Mouse (Mus musculus) cerebellum, postnatal 10 days (tissue): ENCODE measurements around the gene Cpne7.

ENCODE experiments used
- DNase-seq, 2 experiments: peaks; one replicate each; pipeline ENCODE4 v3.0.0; 2021; ENCODE audit warnings: mixed read lengths in 2 of 2

Gene Cpne7

DNA sequence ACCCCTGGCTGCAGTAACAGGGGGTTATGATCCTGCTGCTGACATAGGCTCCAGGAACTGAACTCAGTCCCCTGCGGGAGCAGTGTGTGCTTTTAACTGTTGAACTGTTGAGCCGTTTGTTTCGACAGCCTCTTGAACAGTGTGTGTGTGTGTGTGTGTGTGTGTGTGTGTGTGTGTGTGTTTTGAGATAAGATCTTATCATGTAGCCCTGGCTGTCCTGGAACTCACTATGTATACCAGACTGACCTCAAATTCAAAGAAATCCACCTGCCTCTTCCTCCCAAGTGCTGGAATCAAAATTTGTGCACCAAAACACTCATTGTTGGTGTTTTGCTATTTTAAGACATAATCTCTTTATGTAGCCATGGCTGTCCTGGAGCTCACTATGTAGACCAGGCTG, 2.5 kb upstream of the Cpne7 start:
- DNase-seq: no peak

DNA sequence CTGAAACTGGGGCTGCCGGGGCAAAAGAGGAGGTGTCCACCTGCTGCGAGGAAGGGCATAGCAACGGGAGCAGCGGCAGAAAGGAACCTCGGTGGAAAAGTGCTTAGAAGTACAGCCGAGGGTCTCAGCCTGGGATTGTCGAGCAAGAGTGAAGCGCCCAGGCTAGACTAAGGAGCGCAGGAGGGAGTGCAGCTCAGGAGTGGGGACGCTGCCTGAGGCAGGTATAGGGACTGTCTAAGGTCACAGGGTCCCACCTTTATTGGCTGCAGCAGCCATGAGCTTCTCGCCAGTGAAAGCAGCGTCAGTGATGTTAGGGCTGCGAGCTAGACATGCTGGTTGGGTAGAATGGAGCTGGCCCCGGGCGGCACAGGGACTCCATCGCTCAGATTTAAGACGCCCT, 570 bp downstream of the Cpne7 start:
- no peak for DNase-seq

DNA sequence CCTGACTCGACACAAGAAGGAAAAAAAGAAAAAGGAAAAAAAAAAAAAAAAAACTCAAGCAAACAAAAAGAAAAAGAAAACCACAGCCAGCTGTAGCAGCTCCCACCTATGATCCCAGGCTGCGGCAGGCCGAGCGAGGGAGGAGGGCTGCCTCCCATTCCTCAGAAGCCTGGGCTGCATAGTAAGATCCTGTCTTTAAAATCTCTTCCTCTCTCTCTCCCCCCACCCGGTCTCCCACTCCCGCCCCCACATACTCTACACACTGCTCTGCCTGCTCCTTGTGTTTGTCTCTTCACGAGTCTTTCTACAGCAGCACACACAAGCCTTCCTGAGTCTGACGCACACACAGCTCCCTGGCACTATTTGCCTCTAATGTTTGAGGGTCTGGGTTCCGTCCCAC, 4.9 kb downstream of the Cpne7 start:
- DNase-seq: no peak

- DNase-seq: no peak
These were observed 5.5 kb downstream of the Cpne7 start for GRCm38 (mm10) chr8:123122670-123123069.

DNA sequence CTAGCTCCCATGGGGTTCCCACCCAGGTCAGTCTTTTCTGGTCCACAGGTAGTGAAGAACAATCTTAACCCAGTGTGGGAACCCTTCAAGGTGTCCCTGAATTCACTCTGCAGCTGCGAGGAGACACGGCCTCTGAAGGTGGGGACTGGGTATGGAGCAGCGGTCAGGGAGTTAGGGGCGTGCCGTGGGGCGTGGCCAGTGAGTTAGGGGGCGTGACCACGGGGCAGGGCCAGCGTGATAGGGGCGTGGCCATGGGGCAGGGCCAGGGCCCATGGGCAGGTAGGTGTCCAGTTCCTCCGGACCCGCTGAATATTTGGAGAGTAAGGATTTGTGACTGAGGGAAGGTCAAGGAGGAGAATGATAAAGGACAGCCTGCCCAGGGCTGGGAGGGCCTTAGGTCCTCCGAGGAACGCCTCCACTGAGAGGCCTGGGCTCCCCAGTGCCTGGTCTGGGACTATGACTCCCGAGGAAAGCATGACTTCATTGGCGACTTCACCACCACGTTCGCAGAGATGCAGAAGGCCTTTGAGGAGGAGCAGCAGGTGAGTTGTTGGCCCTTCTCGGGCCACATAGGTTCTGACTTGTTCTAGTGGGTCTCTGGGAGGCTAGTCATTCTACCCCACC, 9.1 kb downstream of the Cpne7 start:
- peak in 1 of 2 experiments; percentile 48 for DNase-seq

DNA sequence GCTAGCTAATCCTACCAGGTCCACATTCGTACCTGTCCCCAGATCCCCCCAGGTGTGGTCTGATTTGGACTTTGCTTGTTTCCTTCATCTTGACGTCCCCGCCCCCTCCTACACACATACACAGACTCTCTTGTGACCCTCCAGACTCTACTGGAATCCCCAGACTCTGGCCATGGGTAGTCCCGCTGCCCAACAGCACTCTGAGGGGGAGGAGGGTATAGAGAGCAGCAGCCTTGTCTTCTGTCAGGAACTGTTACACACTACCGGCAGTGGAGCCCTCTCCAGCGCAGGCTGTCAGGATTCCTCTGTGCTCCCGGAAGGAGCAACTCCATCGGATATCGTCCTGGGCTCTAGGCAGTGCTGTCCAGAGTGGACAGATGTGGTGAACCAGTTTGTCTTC, 13.9 kb downstream of the Cpne7 start:
- DNase-seq: no peak

- DNase-seq: no peak
These were observed 15.8 kb downstream of the Cpne7 start for GRCm38 (mm10) chr8:123132953-123133352.

GRCm38 (mm10) chr8:123134149-123134713, 17.1 kb downstream of the Cpne7 start:
- peak; percentile 52 to 54 for DNase-seq

GRCm38 (mm10) chr8:123135406-123135805, 18.2 kb downstream of the Cpne7 start:
- peak; percentile 62 to 68 for DNase-seq

- no peak for DNase-seq
These were observed 18.6 kb downstream of the Cpne7 start for GRCm38 (mm10) chr8:123135806-123136205.

DNA sequence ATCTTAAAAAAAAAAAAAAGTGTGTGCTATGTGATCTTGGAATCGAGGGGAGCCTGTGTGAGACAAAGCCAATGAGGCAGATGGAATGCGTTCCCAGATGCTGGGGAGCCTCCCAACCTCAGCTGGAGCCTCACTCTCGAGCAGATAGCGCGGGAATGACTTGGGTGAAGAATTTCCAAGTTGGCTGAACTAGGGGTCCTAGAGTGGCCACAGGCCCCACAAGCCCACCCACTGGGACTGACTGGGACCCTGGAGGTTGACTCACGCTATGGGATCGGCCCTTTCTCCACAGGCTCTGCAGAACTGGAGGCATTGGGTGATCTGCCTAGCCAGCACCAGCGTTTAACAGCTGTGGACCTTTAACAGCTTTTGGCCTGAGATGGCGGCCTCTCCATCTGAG, 19.1 kb downstream of the Cpne7 start:
- DNase-seq: no peak

GRCm38 (mm10) chr8:123137645-123138077, 20.5 kb downstream of the Cpne7 start:
- peak; percentile 83 to 87 for DNase-seq

DNA sequence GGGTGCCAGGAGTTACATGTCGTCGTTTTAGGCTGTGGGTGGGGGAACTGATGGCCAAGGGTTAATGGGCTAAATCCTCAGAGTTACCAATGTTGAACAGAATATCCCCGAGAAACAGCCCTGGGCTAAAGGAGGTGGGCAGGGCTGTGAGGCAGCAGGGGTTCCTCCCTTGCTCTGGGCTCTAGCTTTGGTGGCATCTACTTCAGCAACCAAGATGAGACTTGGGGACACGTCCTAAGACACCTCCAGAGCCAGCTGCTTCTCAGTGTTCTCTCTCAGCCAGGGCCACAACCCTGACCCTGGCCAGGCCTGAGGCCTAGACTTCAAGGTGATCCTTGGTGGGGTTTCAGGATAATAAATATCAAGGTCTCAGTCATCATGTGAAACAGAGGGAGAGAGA, 21.6 kb downstream of the Cpne7 start:
- DNase-seq: no peak

DNA sequence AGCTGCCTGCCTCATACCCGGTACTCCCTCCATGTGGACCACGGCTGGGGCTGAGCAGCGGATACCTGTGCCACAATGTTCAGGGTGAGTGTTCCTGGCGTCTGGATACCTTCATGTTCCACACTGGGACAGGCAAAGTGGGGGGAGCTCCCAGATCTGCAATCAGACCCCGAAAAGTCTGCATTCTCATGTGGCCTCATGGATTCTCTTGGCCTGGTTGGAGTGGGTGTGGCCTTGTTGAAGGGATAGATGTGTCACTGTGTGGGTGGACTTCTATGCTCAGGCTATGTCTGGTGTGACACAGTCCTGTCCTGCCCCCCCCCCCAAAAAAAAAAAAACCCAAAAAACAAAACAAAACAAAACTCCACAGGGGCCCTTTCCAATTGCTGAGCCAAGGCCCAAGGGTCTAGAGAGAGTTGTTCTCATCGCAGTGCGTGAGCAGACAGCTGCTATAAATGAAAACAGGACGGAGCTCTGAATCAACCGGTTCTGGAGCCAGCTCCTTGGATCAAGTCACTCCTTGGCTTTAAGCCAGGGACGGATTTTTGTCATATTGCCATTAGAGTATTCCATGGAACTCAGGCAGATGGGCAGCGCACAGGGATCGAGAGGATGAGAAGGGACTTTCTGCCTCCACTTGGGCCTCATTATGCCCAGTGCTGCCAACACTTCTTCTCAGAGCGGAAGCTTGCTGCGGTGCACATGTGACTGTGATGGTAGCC, 24.7 kb downstream of the Cpne7 start:
- peak; percentile 96 to 98 for DNase-seq

DNA sequence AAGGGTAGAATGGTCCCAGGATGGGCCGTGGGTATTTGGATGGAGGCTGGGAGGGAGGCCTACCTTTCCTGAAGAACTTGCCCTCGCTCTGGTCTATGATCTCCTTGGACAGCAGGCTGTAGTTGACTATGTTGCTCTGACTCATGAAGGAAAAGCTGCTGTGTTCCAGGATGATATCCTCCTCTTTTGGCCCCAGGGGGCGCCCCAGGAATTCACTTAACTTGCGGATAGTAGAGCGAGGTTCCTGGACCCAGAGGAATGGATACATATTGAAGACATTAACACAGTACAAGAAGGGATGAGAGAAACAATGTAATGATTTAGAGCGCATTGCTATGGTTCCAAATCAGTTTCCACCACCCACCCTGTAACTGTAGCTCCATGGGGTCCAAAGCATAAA, 28.1 kb downstream of the Cpne7 start:
- peak in 1 of 2 experiments; percentile 30 for DNase-seq

GRCm38 (mm10) chr8:123146390-123146789, 29.2 kb downstream of the Cpne7 start:
- no peak for DNase-seq

DNA sequence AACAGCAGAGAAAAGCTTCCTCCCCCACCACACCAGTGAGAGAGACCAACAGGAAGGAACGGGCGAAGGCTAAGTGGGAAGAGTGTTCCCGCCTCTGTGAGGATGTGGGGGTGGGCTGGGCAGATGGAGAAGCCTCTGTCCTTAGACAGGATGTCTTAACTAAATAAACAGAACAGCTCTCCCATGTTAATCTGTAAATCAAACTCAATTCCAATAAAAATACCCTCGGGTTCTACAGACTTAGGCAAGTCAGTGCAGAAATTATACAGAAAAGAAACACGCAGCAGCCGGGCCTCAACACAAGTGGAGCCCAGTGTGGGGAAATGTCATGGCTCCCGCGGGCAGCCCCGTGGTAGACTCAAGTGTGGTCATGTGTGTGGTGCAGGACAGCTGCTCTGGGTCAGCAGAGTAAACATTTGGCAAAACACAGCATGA, 33.6 kb downstream of the Cpne7 start:
- no peak for DNase-seq

DNA sequence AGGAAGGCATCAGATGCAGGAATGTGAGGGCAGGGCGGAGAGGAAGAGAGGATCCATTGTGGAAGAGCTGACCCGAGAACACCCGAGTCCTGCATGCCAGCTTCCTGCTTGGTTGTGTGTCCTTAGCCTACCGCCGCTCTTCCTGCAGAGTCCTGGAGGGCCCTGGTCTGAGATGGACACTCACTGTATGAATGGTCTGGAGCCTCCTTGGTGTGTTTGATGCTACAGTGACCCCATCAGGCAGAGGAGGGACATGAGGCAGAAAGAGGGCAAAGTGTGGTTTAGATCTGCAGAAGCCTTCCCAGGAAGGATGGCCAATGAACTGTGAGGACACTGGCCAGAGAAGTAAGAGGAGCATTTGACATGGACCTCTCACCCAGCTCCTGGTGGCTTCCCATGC, 38.0 kb downstream of the Cpne7 start:
- DNase-seq: peak; percentile 60

DNA sequence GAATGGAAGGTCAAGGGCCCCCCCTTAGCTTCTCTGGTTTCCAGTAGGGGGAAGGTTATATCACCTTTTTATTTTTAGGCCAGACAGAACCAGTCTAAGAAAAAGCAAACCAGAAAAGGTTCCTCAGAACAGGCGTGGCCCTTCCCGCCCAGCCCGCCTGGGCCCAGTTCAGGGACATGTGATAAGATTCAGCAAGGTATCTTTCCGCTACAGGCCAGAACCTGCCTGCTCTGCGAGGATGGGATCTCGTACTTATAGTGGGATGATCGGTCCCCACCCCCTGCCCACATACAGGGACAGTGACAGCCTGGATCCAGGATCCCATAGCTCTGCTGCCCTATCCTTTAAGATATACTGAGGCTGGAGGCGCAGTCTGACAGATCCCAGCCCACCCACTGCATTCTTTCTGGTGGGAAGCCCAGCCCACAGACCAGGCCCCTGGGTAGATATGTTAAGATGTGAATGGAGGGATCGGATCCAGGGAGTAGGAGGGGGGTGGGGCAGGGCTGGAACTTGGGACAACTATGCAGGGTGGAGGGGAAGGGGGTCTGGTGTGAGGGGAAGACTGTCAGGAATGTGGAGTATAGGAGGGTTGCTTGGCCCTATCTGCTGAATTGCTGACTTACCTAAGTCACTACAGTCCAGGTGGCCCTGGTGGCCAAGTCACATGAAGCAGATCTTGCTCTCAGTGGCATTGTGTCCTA, 39.0 kb downstream of the Cpne7 start:
- DNase-seq: no peak

- peak in 1 of 2 experiments; percentile 12 for DNase-seq
These were observed 40.8 kb downstream of the Cpne7 start, which contains the start of gene Sult5a1 for GRCm38 (mm10) chr8:123157888-123158465. Gene Sult5a1, minus strand, starts transcription at chr8:123158315.

GRCm38 (mm10) chr8:123181391-123181790, 64.2 kb downstream of the Cpne7 start:
- no peak for DNase-seq
